Mouse (Mus musculus): ENCODE measurements at regions not wholly inside any gene's neighbourhood (a gene's known extent, or its start where the extent isn't known, plus 50 kb on each side); places are given as distances from the start of the nearest gene placed in this dataset.

DNA sequence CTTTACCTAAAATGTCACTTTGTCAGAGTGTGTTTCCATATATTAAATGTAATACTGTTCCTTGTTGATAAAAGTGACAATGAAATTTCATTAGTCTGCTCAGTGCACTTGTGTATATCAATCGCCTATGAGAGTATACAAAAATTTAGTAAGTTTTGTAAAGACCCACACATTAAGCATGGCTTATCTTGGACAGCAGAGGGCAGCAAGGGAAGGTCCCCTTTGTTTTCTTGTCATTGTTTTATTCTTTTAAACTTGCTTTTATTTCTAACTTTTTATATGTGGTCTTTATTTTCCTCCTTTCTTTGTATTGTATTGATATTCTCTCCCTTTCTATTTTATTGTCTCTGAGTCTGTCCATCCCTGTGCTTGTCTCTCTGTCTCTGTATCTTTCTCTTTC is 523.7 kb downstream of the Pabpc4l start (continued):
- peak; percentile 7 for TF ChIP-seq RAD21 (IDR thresholded peaks at IDR 0.05; ENCODE audit: low read depth, low read length)
- no peak for TF ChIP-seq MYC (IDR thresholded peaks at IDR 0.05; ENCODE audit: low read depth, low read length)

Data from MEL (cell line).